Mouse (Mus musculus): ENCODE measurements at regions not wholly inside any gene's neighbourhood (a gene's known extent, or its start where the extent isn't known, plus 50 kb on each side); places are given as distances from the start of the nearest gene placed in this dataset.
"Not testable (repeated sequence)": the region's sequence is repeated elsewhere in the genome, so short reads cannot be mapped to it uniquely, and the experiment has no call there.

DNA sequence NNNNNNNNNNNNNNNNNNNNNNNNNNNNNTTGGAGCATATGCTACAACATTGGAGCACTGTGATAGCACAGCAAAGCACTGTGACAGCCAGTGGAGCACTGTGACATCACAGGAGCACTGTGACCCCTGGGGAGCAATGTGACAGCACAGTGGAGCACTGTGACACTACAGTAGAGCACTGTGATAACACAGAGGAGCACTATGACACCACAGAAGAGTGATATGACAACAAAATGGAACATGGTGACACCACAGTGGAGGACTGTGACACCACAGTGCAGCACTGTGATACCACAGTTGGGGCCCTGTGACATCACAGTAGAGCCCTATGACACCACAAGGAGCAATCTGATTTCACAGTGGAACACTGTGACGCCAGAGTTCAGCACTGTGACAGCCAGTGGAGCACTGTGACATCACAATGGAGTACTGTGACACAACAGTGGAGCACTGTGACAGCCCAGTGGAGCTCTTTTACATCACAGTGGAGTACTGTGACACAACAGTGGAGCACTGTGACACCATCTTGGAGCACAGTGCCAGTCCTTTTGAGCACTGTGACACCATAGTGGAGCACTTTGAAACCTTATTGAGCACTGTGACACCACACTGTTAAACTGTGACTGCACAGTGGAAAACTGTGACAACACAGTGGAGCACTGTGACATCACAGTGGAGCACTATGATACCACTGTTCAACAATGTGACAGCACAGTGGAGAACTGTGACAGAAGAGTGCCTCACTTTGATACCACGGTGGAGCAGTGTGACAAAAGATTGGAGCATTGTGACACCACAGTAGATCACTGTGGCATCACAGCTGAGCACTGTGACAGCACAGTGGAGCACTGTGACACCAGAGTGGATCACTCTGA is 116.9 kb upstream of the Vmn1r2 start:
- intact Hi-C loops (cut with DNase I): no loop called here
- DNase-seq (ENCODE audit: low spot score in 2 of 2): no peak

DNA sequence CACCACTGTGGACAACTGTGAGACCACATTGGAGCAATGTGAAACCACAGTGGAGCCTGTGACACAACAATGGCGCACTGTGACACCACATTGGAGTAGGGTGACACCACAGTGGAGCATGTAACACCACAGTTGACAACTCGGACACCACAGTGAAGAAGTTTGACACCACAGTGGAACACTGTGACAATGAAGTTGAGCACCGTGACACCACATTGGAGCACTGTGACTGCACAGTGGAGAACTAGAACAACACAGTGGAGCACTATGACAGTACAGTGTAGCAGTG is 116.3 kb upstream of the Vmn1r2 start:
- DNase-seq (ENCODE audit: low spot score in 2 of 2): no peak
- intact Hi-C loops (cut with DNase I): no loop called here

DNA sequence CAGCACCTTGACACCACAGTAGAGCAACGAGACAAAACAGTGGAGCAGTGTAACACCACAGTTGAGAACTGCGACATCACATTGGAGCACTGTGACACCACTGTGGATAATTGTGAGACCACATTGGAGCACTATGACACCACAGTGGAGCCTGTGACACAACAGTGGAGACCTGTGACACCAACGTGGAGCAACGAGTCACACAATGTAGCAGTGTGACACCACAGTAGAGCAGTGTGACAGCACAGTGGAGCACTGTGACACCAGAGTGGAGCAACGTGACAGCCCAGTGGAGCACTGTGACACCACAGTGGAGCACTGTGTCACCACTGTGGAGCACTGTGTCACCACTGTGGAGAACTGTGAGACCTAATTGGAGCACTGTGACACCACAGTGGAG is 115.9 kb upstream of the Vmn1r2 start:
- DNase-seq (ENCODE audit: low spot score in 2 of 2): no peak
- intact Hi-C loops (cut with DNase I): no loop called here

DNA sequence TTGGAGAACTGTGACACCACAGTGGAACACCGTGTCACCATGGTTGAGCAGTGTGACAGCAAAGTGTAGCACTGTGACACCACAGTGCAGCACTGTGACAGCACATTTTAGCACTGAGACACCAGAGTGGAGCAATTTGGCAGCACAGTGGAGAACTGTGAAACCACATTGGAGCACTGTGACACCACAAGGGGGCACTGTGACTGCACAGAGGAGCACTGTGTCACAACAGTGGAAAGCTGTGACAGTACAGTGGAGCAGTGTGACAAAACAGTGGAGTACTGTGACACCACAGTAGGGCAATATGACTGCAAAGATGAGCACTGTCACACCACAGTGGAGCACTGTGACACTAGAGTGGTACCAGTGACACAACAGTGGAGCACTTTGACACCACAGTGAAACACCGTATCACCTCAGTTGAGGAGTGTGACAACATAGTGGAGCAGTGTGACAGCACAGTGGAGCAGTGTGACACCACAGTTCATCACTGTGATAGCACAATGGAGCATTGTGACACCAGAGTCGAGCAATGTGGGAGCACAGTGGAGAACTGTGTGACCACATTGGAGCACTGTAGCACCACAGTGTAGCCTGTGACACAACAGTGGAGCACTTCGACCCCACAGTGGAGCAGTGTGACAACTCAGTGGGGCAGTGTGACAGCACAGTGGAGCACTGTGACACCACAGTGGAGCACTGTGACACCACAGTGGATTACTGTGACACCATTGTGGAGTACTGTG is 114.6 kb upstream of the Vmn1r2 start:
- intact Hi-C loops (cut with DNase I): no loop called here
- no peak for DNase-seq (ENCODE audit: low spot score in 2 of 2)

DNA sequence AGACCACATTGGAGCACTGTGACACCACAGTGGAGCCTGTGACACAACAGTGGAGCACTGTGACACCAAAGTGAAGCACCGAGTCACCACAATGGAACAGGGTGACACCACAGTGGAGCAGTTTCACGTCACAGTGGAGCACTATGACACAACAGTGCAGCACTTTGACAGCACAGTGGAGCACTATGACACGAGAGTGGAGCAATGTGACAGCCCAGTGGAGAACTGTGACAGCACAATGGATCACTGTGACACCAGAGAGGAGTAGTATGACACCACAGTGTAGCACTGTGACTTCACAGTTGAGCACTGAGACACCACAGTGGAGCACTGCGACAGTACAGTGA is 114.1 kb upstream of the Vmn1r2 start:
- DNase-seq (ENCODE audit: low spot score in 2 of 2): no peak
- intact Hi-C loops (cut with DNase I): no loop called here

DNA sequence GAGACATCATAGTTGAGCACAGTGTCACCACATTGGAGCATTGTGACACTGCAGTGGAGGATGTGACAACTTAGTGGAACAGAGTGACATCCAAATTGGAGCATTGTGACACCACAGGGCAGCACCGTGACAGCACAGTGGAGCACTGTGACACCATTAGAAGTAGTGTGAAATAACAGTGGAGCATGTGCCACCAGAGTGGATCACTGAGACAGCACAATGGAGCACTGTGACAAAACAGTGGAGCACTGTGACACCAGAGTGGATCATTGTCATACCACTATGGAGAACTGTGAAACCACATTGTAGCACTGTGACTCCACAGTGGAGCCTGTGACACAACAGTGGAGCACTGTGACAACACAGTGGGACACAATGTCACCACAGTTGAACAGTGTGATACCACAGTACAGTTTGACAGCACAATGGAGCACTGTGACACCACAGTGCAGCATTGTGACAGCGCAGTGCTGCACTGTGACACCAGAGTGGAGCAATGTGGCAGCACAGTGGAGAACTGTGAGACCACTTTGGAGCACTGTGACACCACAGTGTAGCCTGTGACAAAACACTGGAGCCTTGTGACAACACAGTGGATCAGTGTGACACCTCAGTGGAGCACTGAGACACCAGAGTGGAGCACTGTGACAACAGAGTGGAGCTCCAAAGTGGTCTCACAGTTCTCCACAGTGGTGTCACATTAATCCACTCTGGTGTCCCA is 113.5 kb upstream of the Vmn1r2 start:
- intact Hi-C loops (cut with DNase I): no loop called here
- DNase-seq (ENCODE audit: low spot score in 2 of 2): no peak

DNA sequence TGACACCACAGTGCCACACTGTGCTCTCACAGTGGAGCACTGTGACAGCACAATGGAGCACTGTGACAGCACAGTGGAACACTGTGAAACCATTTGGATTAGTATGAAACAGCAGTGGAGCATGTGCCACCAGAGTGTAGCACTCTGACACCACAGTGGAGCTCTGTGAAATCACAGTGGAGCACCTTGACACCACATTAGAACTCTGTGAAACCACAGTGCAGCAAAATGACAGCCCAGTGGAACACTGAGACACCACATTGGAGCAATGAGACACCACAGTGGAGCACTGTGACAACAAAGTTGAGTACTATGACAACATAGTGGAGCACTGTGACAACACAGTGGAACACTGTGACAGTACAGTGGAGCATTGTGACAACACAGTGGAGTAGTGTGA is 112.2 kb upstream of the Vmn1r2 start:
- intact Hi-C loops (cut with DNase I): no loop called here
- DNase-seq (ENCODE audit: low spot score in 2 of 2): no peak

DNA sequence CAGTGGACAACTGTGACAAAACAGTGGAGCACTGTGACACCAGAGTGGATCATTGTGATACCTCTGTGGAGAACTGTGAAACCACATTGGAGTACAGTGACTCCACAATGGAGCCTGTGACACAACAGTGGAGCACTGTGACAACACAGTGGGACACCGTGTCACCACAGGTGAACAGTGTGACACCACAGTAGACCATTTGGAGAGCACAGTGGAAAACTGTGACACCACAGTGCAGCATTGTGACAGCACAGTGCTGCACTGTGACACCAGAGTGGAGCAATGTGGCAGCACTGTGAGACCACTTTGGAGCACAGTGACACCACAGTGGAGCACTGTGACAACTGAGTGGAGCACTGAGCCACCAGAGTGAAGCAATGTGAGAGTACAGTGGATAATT is 111.7 kb upstream of the Vmn1r2 start:
- no peak for DNase-seq (ENCODE audit: low spot score in 2 of 2)
- intact Hi-C loops (cut with DNase I): no loop called here

DNA sequence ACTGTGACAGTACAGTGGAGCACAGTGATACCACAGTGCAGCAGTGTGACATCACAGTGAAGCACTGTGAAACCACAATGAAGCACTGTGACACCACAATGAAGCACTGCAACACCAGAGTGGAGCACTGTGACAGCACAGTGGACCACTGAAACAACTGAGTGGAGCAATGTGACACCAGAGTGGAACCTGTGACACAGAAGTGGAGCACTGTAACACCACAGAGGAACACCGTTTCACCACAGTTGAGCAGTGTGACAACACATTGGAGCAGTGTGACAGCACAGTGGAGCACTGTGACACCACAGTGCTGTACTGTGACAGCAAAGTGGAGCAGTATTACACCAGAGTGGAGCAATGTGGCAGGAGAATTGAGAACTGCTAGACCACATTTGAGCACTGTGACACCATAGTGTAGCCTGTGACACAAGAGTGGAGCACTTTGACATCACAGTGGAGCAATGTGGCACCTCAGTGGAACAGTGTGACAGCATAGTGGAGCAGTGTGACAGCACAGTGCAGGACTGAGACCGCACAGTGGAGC is 107.5 kb upstream of the Vmn1r2 start:
- no peak for DNase-seq (ENCODE audit: low spot score in 2 of 2)
- intact Hi-C loops (cut with DNase I): no loop called here

DNA sequence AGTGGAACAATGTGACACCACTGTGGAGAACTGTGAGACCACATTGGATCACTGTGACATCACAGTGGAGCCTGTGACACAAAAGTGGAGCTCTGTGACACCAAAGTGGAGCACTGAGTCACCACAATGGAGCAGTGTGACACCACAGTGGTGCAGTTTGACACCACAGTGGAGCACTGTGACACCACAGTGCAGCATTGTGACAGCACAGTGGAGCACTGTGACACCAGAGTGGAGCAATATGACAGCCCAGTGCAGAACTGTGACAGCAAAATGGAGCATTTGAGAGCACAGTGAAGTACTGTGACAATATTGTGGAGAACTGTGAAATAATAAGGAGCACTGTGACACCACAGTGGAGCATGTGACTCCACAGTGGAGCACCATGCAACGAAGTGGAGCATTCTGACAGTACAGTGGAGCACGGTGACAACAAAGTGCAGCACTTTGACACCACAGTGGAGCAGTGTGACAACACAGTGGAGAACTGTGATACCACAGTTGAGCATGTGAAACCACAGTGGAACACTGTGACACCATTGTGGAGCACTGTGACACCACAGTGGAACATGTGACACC is 105.0 kb upstream of the Vmn1r2 start:
- no peak for DNase-seq (ENCODE audit: low spot score in 2 of 2)
- intact Hi-C loops (cut with DNase I): no loop called here

DNA sequence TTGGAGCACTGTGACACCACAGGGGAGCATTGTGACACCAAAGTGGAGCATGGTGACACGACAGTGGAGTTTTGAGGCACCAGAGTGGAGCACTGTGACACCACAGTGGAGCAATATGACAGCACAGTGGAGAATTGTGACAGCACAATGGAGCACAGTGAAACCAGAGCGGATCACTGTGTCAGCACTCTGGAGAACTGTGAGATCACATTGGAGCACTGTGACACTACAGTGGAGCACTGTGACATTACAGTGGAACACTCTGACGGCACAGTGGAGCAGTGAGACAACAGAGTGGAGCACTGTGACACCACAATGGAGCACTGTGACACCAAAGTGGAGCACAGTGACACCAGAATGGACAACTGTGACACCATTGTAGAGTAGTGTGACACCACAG is 103.2 kb upstream of the Vmn1r2 start:
- DNase-seq (ENCODE audit: low spot score in 2 of 2): no peak
- intact Hi-C loops (cut with DNase I): no loop called here

DNA sequence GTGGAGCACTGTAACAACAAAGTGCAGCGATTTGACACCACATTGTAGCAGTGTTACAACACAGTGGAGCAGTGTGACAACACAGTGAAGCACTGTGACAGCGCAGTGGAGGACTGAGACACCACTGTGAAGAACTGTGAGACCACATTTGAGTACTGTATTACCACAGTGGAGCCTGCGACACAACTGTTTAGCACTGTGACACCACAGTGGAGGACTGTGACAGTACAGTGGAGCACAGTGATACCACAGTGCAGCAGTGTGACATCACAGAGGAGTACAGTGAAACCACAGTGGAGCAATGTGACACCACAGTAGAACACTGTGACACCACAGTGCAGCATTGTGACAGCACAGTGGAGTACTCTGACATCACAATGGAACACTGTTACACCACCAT is 102.5 kb upstream of the Vmn1r2 start:
- intact Hi-C loops (cut with DNase I): no loop called here
- no peak for DNase-seq (ENCODE audit: low spot score in 2 of 2)

DNA sequence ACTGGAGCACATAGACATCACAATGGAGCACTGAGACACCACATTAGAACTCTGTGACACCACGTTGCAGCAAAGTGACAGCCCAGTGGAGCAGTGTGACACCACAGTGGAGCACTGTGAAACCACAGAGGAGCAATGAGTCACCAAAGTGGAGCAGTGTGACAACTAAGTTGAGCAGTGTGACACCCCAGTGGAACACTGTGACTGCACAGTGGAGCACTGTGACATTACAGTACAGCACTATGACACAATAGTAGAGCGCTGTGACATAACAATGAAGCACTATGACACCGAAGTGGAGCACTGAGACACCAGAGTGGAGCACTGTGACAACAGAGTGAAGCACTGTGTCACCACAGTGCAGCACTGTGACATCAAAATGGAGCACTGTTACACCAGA is 101.8 kb upstream of the Vmn1r2 start:
- intact Hi-C loops (cut with DNase I); DNase-seq (ENCODE audit: low spot score in 2 of 2): not testable (repeated sequence)

DNA sequence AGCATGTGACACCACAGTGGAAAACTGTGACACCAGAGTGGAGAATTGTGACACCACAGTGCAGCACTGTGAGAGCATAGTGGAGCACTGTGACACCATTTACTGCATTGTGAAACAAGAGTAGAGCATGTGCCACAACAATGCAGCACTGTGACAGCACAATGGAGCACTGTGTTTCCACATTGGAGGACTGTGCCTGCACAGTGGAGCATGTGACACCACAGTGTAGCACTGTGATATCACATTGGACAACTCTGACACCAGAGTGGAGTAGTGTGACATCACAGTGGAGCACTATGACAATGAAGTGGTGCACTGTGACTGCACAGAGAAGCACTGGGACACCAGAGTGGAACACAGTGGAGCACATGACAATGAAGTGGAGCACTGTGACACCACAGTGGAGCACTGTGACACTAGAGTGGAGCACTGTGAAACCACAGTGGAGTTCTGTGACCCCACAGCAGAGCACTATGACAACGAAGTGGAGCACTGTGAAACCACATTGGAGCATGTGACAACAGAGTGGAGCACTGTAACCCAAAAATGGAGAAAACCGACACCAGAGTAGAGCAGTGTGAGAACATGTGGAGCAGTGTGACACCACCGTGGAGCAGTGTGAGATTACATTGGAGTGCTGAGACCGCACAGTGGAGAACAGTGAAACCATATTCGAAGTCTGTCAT is 100.9 kb upstream of the Vmn1r2 start:
- intact Hi-C loops (cut with DNase I): no loop called here
- DNase-seq (ENCODE audit: low spot score in 2 of 2): no peak

DNA sequence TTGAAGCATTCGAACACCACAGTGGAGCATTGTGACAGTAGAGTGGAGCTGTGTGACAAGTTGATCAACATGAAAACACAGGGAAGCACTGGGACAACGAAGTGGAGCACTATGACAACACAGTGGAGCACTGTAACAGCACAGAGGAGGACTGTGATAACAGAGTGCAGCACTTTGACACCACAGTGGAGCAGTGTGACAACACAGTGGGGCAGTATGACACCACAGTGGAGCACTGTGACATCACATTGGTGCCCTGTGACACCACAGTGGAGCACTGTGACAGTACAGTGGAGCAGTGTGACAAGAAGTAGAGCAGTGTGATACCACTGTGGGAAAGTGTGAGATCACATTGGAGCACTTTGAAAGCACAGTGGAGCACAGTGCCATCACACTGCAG is 99.9 kb upstream of the Vmn1r2 start:
- intact Hi-C loops (cut with DNase I): no loop called here
- DNase-seq (ENCODE audit: low spot score in 2 of 2): no peak

DNA sequence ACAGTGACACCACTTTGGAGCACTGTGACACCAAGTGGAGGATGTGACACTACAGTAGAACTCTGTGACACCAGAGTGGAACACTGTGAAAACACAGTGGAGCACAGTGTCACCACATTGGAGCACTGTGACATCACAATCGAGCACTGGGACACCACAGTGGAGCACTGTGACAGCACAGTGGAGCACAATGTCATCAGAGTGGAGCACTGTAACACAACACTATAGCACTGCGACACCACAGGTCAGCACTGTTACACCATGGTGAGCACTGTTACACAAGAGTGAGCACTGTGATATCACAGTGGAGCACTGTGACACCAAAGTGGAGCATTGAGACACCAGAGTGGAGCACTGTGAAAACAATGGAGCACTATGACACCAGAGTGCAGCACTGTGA is 99.5 kb upstream of the Vmn1r2 start:
- intact Hi-C loops (cut with DNase I): no loop called here
- DNase-seq (ENCODE audit: low spot score in 2 of 2): peak in 1 of 2 experiments; percentile 23

DNA sequence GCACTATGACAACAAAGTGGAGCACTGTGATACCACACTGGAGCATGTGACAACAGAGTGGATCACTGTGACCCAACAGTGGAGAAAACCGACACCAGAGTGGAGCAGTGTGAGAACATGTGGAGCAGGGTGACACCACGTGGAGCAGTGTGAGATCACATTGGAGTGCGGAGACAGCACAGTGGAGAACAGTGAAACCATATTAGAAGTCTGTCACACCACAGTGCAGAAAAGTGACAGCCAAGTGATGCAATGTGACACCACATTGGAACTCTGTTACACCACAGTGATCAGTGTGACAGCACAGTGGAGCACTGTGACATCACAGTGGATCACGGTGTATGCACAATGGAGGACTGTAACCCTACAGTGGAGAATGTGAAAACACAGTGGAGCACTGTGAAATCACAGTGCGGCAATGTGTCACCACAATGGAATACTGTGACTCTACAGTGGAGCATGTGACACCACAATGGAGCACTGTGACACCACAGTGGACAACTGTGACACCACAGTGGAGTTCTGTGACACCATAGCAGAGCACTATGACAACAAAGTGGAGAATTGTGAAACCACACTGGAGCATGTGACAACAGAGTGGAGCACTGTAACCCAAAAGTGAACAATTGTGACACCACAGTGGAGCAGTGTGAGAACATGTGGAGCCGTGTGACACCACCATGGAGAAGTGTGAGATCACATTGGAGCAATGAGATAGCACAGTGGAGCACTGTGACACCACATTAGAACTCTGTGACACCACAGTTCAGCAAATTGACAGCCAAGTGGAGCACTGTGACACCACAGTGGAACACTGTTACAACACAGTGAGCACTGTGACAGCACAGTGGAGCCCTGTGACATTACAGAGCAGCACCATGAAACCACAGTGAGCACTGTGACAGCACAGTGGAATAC is 98.6 kb upstream of the Vmn1r2 start:
- intact Hi-C loops (cut with DNase I): no loop called here
- no peak for DNase-seq (ENCODE audit: low spot score in 2 of 2)

DNA sequence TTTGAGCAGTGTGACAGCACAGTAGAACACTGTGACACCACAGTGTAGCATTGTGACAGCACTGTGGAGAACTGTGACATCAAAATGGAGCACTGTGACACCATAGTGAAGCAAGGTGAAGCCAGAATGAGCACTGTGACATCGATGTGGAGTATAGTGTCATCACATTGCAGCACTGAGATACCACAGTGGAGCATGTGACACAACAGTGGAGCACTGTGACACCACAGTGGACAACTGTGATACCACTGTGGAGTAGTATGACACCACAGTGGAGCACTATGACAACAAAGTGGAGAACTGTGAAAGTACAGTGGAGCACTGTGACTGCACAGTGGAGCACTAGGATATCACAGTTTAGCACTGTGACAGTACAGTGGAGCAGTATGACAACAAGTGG is 97.8 kb upstream of the Vmn1r2 start:
- intact Hi-C loops (cut with DNase I): no loop called here
- DNase-seq (ENCODE audit: low spot score in 2 of 2): no peak

DNA sequence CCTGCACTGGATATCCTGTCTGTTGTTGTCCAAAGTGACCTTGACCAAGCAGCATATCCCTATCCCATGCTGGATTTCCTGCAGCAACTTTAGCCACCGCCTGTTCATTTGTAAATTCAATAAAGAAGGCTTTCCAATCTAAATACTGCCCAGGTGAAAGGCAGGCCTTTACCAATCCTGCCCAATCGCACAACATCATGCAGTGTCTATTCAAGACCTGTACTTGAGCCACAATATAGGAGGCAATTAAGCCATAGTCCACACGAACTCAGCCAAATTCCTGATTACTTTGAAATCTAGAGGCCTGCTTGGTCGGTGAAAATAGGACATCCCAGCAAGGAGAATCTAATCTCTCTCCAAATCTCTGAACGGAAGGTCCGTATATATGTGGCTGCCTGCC is 95.8 kb upstream of the Vmn1r2 start:
- intact Hi-C loops (cut with DNase I): not testable (repeated sequence)

More for the DNA sequence above, 95.8 kb upstream of the Vmn1r2 start:
- not testable (repeated sequence) for DNase-seq (ENCODE audit: low spot score in 2 of 2)

Data from left cerebral cortex, postnatal 14 days (tissue).